Mouse (Mus musculus): ENCODE measurements around the gene Unkl. TPM values are rescaled to one million over a fixed set of nuclear protein-coding genes. Genes with fewer than 3 reads are reported as not detected.
"Not testable (repeated sequence)": the region's sequence is repeated elsewhere in the genome, so short reads cannot be mapped to it uniquely, and the experiment has no call there.

Gene Unkl
- polyA plus RNA-seq, 1 experiment from 2014 or later: 16.0 TPM

DNA sequence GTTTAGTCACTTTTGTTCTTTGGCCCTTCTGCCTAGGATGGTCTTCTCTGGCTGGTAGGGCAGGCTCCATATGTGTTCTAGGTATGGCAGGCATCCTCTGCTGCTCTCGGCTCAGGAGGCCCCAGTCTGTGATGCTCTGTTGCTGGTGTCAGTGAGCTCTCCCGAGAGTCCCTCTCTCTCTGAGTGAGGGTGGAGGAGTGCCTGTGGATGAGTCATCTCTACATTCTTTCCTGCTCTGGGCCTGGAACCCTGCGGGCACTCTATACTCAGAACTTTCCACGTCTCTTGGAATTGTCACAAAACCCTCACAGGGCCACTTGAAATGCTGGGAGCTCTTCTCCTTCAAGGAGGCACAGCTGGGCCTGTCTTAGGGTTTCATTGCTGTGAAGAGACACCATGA, 23.5 kb downstream of the Unkl start:
- ATAC-seq: no peak
- H3K4me3 ChIP-seq (ENCODE audit: low read length): no peak overlapping the region
- no peaks in the 10 kb centered on the region for H3K27me3 ChIP-seq (replicated peaks; ENCODE audit: control insufficient read depth, insufficient read depth, low read length)
- H3K27ac ChIP-seq (ENCODE audit: low read depth, low read length): no peak overlapping the region
- WGBS: 94% methylated on average over 4 of the region's 4 CpGs
- H3K9me3 ChIP-seq (ENCODE audit: control insufficient read depth, low read length): no peaks in the 10 kb centered on the region
- no peaks in the 10 kb centered on the region for H3K4me1 ChIP-seq (ENCODE audit: control insufficient read depth, insufficient read depth, low read depth, low read length)
- H3K4me2 ChIP-seq (ENCODE audit: low read length): no peak overlapping the region
- peaks cover 51% of the 10 kb centered on the region for H3K36me3 ChIP-seq (ENCODE audit: control insufficient read depth, insufficient read depth, low read length)
- H3K9ac ChIP-seq (ENCODE audit: low read depth, low read length): no peak overlapping the region

DNA sequence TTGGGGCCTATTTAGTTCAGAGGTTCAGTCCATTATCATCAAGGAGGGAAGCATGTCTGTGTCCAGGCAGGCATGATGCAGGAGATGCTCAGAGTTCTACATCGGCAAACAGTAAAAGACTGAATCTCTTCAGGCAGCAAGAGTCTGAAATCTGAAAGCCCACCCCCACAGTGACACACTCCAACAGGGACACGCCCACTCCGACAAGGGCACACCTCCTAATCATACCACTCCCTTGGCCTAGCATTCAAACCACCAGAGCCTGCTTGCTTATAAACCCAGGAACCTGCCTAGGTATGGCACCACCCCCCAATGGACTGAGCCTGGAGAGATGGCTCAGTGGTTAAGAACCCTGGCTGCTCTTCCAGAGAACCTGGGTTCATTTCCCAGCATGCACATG, 27.2 kb downstream of the Unkl start:
- Histone ChIP-seq H3K36me3 (ENCODE audit: control insufficient read depth, insufficient read depth, low read length) (peaks cover 36% of the 10 kb centered on the region), H3K27ac (ENCODE audit: low read depth, low read length) (no peak overlapping the region)

DNA sequence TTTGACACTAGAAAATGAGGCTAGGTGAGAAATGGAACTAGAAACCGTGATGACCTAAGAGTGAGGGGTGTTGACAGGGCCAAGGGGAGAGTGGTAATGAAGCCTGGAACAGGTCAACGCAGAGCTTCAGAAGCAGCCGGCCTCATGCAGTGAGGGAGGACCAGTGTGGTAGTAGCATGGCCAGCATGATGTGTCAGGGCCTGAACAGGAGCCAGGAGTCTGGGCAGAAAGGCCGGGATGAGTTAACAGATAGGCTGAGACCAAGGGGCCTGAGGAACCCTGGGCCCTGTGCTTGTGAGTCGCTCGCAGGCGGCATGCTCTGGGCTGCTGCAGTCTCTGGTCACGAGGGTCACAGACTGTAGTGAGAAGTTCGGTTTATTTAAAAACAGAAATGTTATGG, 30.8 kb downstream of the Unkl start:
- Histone ChIP-seq H3K9me3 (ENCODE audit: control insufficient read depth, low read length) (no peaks in the 10 kb centered on the region), H3K4me2 (ENCODE audit: low read length) (no peak overlapping the region), H3K27ac (ENCODE audit: low read depth, low read length) (no peak overlapping the region), H3K4me1 (ENCODE audit: control insufficient read depth, insufficient read depth, low read depth, low read length) (peaks cover 9% of the 10 kb centered on the region), H3K27me3 (replicated peaks; ENCODE audit: control insufficient read depth, insufficient read depth, low read length) (no peaks in the 10 kb centered on the region), H3K9ac (ENCODE audit: low read depth, low read length) (no peak overlapping the region), H3K36me3 (ENCODE audit: control insufficient read depth, insufficient read depth, low read length) (peaks cover 20% of the 10 kb centered on the region), H3K4me3 (ENCODE audit: low read length) (no peak overlapping the region)
- no peak for ATAC-seq
- WGBS: 93% methylated on average over 9 of the region's 9 CpGs

More for the DNA sequence above, 27.2 kb downstream of the Unkl start:
- H3K9ac ChIP-seq (ENCODE audit: low read depth, low read length): no peak overlapping the region
- H3K4me2 ChIP-seq (ENCODE audit: low read length): no peak overlapping the region
- 93% methylated on average over 3 of the region's 3 CpGs for WGBS
- no peak overlapping the region for H3K4me3 ChIP-seq (ENCODE audit: low read length)
- no peaks in the 10 kb centered on the region for H3K4me1 ChIP-seq (ENCODE audit: control insufficient read depth, insufficient read depth, low read depth, low read length)
- H3K9me3 ChIP-seq (ENCODE audit: control insufficient read depth, low read length): no peaks in the 10 kb centered on the region
- no peak for ATAC-seq
- H3K27me3 ChIP-seq (replicated peaks; ENCODE audit: control insufficient read depth, insufficient read depth, low read length): no peaks in the 10 kb centered on the region

DNA sequence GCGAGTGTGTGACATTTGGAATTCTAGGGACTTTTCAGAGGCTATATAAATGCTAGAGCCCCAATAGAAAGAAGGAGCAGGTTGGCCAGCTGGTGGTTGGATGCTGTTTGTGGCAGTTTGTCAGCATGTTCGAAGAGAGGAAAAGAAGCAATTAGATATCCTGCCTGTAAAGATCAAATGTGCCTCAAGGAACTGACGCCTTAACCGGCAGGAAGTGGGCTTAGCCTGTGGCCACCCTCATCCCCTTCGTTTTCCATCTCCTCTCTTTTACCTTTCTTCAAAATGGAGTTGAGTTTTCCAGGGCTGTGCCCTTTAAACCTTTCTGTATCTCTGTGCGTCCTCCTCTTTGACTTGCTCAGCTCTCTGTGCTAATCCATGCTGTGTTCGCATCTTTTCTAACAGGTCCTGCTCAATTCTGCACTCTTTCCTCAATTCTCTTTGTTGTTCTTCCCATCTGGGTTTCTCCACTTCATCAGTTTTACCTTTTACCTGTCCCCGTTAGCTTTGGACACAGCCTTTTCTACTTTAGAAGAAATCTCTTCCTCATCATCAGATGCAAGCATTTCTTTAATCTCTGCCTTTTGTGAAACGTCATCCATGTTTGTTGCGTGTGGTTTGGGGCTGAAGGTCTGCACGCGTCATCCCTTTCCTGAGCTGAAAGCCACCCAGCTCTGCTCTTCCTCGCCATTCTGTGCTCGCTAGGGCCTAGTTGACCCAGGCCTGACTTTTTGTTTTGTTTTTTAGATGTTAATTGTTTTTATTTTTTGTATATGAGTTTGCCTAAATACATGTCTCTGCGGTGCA, 31.5 kb downstream of the Unkl start:
- Histone ChIP-seq H3K9me3 (ENCODE audit: control insufficient read depth, low read length) (no peaks in the 10 kb centered on the region), H3K27ac (ENCODE audit: low read depth, low read length) (no peak overlapping the region), H3K36me3 (ENCODE audit: control insufficient read depth, insufficient read depth, low read length) (peaks cover 15% of the 10 kb centered on the region), H3K4me2 (ENCODE audit: low read length) (no peak overlapping the region), H3K4me1 (ENCODE audit: control insufficient read depth, insufficient read depth, low read depth, low read length) (peaks cover 9% of the 10 kb centered on the region), H3K4me3 (ENCODE audit: low read length) (no peak overlapping the region), H3K9ac (ENCODE audit: low read depth, low read length) (no peak overlapping the region), H3K27me3 (replicated peaks; ENCODE audit: control insufficient read depth, insufficient read depth, low read length) (no peaks in the 10 kb centered on the region)
- no peak for ATAC-seq
- WGBS: 92% methylated on average over 15 of the region's 15 CpGs

DNA sequence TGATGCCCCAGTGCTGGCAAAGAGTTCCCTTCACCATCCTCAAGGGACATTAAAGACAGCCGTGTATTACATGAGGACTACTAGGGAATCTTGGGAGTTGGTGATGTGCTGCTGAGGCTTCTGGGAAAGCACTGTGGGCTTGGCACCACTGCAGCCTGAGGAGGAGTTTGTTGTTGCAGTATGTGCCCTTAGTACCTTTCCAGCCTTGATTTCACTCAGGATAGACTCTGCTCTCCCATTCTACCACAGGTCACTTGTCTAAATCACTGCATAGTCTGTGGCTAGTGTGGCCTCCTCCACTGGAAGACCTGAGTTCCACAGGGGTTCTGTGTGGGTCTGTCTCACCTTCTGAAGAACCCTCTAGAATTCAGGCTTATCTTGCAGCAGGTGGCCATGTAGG, 32.5 kb downstream of the Unkl start:
- Histone ChIP-seq H3K27ac (ENCODE audit: low read depth, low read length) (no peak overlapping the region), H3K9ac (ENCODE audit: low read depth, low read length) (0 out of 2 replicates have a peak overlapping the region, but pooled peaks have one; percentile 8), H3K4me1 (ENCODE audit: control insufficient read depth, insufficient read depth, low read depth, low read length) (peaks cover 9% of the 10 kb centered on the region), H3K4me2 (ENCODE audit: low read length) (no peak overlapping the region), H3K9me3 (ENCODE audit: control insufficient read depth, low read length) (no peaks in the 10 kb centered on the region), H3K4me3 (ENCODE audit: low read length) (no peak overlapping the region), H3K36me3 (ENCODE audit: control insufficient read depth, insufficient read depth, low read length) (peaks cover 13% of the 10 kb centered on the region), H3K27me3 (replicated peaks; ENCODE audit: control insufficient read depth, insufficient read depth, low read length) (no peaks in the 10 kb centered on the region)
- ATAC-seq: no peak
- WGBS: 84% methylated on average over 1 of the region's 1 CpGs

DNA sequence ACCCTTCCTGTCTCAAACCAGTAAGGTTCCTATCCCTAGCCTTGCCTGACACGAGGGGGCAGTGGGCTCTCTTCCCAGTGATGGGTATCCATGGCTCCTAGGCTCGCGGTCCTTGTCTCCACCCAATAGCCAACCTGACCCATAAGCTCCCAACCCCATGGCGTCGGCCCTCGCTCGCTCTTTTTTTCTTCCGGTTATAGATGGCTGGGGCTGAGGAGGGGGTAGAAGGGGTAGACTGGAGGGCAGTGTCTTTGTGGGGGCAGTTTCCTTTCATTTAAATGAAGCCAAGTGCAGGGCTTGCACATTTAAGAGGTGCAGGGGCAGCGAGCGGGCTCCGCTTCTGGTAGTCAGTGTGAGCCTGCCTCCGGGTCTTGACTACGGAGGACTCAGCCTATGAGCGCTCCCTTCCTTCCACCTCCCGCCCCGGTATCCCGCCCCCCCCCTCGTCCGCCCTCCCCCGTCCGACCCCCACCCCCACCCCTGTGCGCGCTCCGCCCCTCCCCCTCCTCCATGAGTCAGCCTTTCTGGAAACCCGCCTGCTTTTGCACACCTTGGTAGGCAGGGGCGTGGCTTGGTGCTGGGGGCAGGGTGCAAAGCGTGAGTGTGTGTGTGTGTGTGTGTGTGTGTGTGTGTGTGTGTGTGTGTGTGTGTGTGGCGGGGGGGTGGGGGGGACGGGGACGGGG, 33.8 kb downstream of the Unkl start:
- Histone ChIP-seq H3K27me3 (replicated peaks; ENCODE audit: control insufficient read depth, insufficient read depth, low read length) (no peaks in the 10 kb centered on the region), H3K4me2 (ENCODE audit: low read length) (peak overlapping the region; percentile 65), H3K9me3 (ENCODE audit: control insufficient read depth, low read length) (no peaks in the 10 kb centered on the region), H3K4me1 (ENCODE audit: control insufficient read depth, insufficient read depth, low read depth, low read length) (peaks cover 9% of the 10 kb centered on the region), H3K36me3 (ENCODE audit: control insufficient read depth, insufficient read depth, low read length) (peaks cover 13% of the 10 kb centered on the region), H3K4me3 (ENCODE audit: low read length) (peak overlapping the region; percentile 39), H3K27ac (ENCODE audit: low read depth, low read length) (peak overlapping the region; percentile 66), H3K9ac (ENCODE audit: low read depth, low read length) (peak overlapping the region; percentile 60)
- ATAC-seq: peak; percentile 82
- WGBS: under 1% methylated on average over 19 of the region's 30 CpGs

- not testable (repeated sequence) for H3K27me3 ChIP-seq (replicated peaks; ENCODE audit: control insufficient read depth, insufficient read depth, low read length); H3K27ac ChIP-seq (ENCODE audit: low read depth, low read length); H3K4me1 ChIP-seq (ENCODE audit: control insufficient read depth, insufficient read depth, low read depth, low read length); H3K9me3 ChIP-seq (ENCODE audit: control insufficient read depth, low read length); H3K36me3 ChIP-seq (ENCODE audit: control insufficient read depth, insufficient read depth, low read length); H3K9ac ChIP-seq (ENCODE audit: low read depth, low read length)
- Histone ChIP-seq H3K4me3 (ENCODE audit: low read length) (peak overlapping the region; percentile 39), H3K4me2 (ENCODE audit: low read length) (peak overlapping the region; percentile 65)
- 18% methylated on average over 14 of the region's 28 CpGs for WGBS
- ATAC-seq: peak; percentile 92
Measured at GRCm38 (mm10) chr17:25222504-25222940, 34.3 kb downstream of the Unkl start.

DNA sequence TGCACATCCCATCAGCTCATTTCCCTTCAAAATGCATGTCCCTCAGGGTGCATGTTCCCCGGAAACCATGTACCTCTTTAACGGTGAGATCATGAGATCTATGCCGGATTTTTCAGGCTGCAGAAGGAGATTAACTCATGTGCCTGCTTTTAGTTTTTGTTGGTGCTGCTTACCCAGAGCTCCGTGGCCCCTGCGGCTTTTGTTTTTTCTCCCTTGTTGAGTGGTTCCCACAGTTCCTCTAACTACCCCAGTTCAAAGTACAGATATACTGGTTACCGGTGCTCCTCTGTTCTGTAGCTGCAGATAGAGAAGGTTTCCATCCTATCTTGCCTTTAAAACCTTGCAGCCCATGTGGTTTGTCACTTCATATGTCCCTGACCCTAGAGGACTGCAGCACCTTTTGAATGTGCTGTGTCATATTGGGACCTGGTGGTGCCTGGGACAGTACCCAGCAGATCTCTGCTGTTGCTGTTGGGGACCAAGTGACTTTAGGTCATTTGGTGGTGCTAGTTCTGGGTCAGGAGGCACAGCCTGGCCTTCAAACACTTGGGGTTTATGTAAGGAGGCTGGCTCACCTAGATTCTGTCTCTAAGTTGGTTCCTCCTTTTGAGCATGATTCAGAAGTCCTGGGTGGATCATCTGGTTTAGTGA, 34.9 kb downstream of the Unkl start:
- 42% methylated on average over 6 of the region's 6 CpGs for WGBS
- Histone ChIP-seq H3K9ac (ENCODE audit: low read depth, low read length) (no peak overlapping the region), H3K27ac (ENCODE audit: low read depth, low read length) (no peak overlapping the region; the same call in none of the 2 replicates)

More for the DNA sequence above, 34.9 kb downstream of the Unkl start:
- H3K4me1 ChIP-seq (ENCODE audit: control insufficient read depth, insufficient read depth, low read depth, low read length): peaks cover 9% of the 10 kb centered on the region
- H3K36me3 ChIP-seq (ENCODE audit: control insufficient read depth, insufficient read depth, low read length): peaks cover 6% of the 10 kb centered on the region
- H3K4me2 ChIP-seq (ENCODE audit: low read length): peak overlapping the region; percentile 47
- H3K27me3 ChIP-seq (replicated peaks; ENCODE audit: control insufficient read depth, insufficient read depth, low read length): no peaks in the 10 kb centered on the region
- peak overlapping the region; percentile 33 for H3K4me3 ChIP-seq (ENCODE audit: low read length)
- no peak for ATAC-seq
- no peaks in the 10 kb centered on the region for H3K9me3 ChIP-seq (ENCODE audit: control insufficient read depth, low read length)
